Mouse (Mus musculus): ENCODE results near the gene Knop1. TPM values are rescaled to one million over a fixed set of nuclear protein-coding genes. Genes with fewer than 3 reads are reported as not detected.

Knop1 gene
- polyA plus RNA-seq, 1 experiment from 2014 or later = 144 TPM

- Histone ChIP-seq H3K9ac (ENCODE audit: low read depth, low read length) (no peak overlapping the region), H3K27ac (ENCODE audit: low read depth, low read length) (no peak overlapping the region), H3K4me2 (replicated peaks; ENCODE audit: low read depth, low read length) (no peak overlapping the region), H3K4me3 (ENCODE audit: low read length) (no peak overlapping the region), H3K36me3 (ENCODE audit: control insufficient read depth, insufficient read depth, low read length) (peaks cover 32% of the 10 kb centered on the region), H3K4me1 (ENCODE audit: control insufficient read depth, insufficient read depth, low read length) (no peaks in the 10 kb centered on the region), H3K9me3 (ENCODE audit: control insufficient read depth, low read length) (no peaks in the 10 kb centered on the region), H3K27me3 (ENCODE audit: control insufficient read depth, insufficient read depth, low read length) (no peaks in the 10 kb centered on the region)
- ATAC-seq (ENCODE audit: low FRiP score, low TSS enrichment) = no peak
- WGBS = 93% methylated on average over 9 of the region's 9 CpGs
Measured at GRCm38 (mm10) chr7:118796838-118797237, 59.2 kb downstream of the Knop1 start.

DNA sequence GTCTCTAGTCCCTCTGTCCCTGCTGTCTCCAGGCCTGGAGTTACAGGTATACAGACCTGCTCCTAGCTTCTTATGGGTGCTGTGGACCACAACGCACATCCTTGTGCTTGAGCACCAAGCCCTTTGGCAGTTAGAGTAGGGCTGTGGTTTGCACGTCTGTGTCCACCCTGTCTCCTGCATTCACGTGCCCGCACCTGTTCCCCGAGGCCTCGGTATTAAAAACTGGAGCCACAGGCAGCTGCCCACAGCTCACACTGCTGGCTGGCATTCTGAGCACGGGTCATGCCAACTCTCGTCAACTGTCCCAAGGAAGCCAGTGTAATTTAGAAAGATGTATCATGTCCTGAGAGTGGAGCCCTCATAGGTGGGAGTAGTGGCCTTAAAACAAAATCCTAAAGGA lies 60.3 kb downstream of the Knop1 start:
- H3K36me3 ChIP-seq (ENCODE audit: control insufficient read depth, insufficient read depth, low read length) = peaks cover 30% of the 10 kb centered on the region
- no peaks in the 10 kb centered on the region for H3K9me3 ChIP-seq (ENCODE audit: control insufficient read depth, low read length)
- no peaks in the 10 kb centered on the region for H3K27me3 ChIP-seq (ENCODE audit: control insufficient read depth, insufficient read depth, low read length)
- WGBS = 94% methylated on average over 8 of the region's 8 CpGs
- H3K9ac ChIP-seq (ENCODE audit: low read depth, low read length) = no peak overlapping the region
- no peaks in the 10 kb centered on the region for H3K4me1 ChIP-seq (ENCODE audit: control insufficient read depth, insufficient read depth, low read length)
- H3K4me3 ChIP-seq (ENCODE audit: low read length) = no peak overlapping the region
- no peak overlapping the region for H3K4me2 ChIP-seq (replicated peaks; ENCODE audit: low read depth, low read length)
- no peak overlapping the region for H3K27ac ChIP-seq (ENCODE audit: low read depth, low read length)
- ATAC-seq (ENCODE audit: low FRiP score, low TSS enrichment) = no peak

DNA sequence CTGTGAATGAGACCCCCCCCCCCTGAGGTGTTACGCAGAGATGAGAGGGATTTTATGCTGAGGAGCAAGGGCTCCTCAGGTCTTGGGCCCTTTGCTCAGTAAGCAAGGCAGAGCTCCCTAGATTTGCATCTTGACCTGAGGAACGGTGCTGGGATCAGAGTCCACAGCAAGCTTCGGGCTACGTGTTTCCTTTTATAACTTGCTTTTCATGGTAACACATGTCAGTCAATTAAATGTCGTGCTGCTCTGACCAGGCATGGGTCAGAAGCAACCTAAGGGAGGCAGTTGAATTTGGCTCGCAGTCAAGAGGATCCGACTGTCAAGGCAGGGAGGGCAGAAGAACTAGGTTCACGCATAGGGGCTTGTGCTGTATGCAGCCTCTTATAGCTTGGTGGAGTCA lies 62.2 kb downstream of the Knop1 start:
- Histone ChIP-seq H3K27me3 (ENCODE audit: control insufficient read depth, insufficient read depth, low read length) (no peaks in the 10 kb centered on the region), H3K4me2 (replicated peaks; ENCODE audit: low read depth, low read length) (no peak overlapping the region), H3K9me3 (ENCODE audit: control insufficient read depth, low read length) (no peaks in the 10 kb centered on the region), H3K4me3 (ENCODE audit: low read length) (no peak overlapping the region), H3K27ac (ENCODE audit: low read depth, low read length) (no peak overlapping the region), H3K9ac (ENCODE audit: low read depth, low read length) (no peak overlapping the region), H3K4me1 (ENCODE audit: control insufficient read depth, insufficient read depth, low read length) (no peaks in the 10 kb centered on the region), H3K36me3 (ENCODE audit: control insufficient read depth, insufficient read depth, low read length) (peaks cover 24% of the 10 kb centered on the region)
- 82% methylated on average over 8 of the region's 8 CpGs for WGBS
- ATAC-seq (ENCODE audit: low FRiP score, low TSS enrichment) = no peak

Other genes with a start within 250 kb of the Knop1 start
- 95.2 and 100 TPM in 2 replicates for gene Gde1, start 150.5 kb downstream of the Knop1 start, polyA plus RNA-seq (2014; fragmentation: Nextera tagmentation; extraction: Ambion mirVana)
- 9.4 and 13.5 TPM in 2 replicates for gene Ccp110, start 143.7 kb downstream of the Knop1 start, polyA plus RNA-seq (2014; fragmentation: Nextera tagmentation; extraction: Ambion mirVana)
- 52.3 and 69.6 TPM in 2 replicates for gene Vps35l, start 116.0 kb downstream of the Knop1 start, polyA plus RNA-seq (2014; fragmentation: Nextera tagmentation; extraction: Ambion mirVana)
- gene Iqck, start 502 bp downstream of the Knop1 start, polyA plus RNA-seq (2014; fragmentation: Nextera tagmentation; extraction: Ambion mirVana) = 3.0 and 4.2 TPM in 2 replicates
- 6.4 and 8.0 TPM in 2 replicates for gene Gprc5b, start 139.0 kb upstream of the Knop1 start, polyA plus RNA-seq (2014; fragmentation: Nextera tagmentation; extraction: Ambion mirVana)